Mouse (Mus musculus): Measurements from ENCODE around the gene Msl2.

GRCm38 (mm10) chr9:101075091-101075581 is 1.2 kb downstream of the Msl2 start:
- no peak for TF ChIP-seq EP300 (IDR thresholded peaks at IDR 0.05; ENCODE audit: low read depth)
- no peak for TF ChIP-seq CTCF (IDR thresholded peaks at IDR 0.05; ENCODE audit: low read depth)
